Mouse (Mus musculus) small intestine, adult 2 months (tissue): ENCODE measurements at regions not wholly inside any gene's neighbourhood (a gene's known extent, or its start where the extent isn't known, plus 50 kb on each side); places are given as distances from the start of the nearest gene placed in this dataset.

Experiments
- CTCF ChIP-seq: fragments of 200-500 bp; IDR thresholded peaks from 2 replicates; pipeline ENCODE4 v1.5.1; 2012; ENCODE audit warnings: low read depth, mild to moderate bottlenecking, control low read depth, inconsistent platforms, low read length, moderate library complexity, mixed read lengths; ENCODE audit not compliant: insufficient replicate concordance, insufficient read length; ENCODE audit errors: extremely low read depth
- POLR2A ChIP-seq: fragments of 200-500 bp; IDR thresholded peaks from 2 replicates; pipeline ENCODE4 v1.6.1; 2012; ENCODE audit warnings: low read depth, mild to moderate bottlenecking, control low read depth, inconsistent platforms, low read length, moderate library complexity

DNA sequence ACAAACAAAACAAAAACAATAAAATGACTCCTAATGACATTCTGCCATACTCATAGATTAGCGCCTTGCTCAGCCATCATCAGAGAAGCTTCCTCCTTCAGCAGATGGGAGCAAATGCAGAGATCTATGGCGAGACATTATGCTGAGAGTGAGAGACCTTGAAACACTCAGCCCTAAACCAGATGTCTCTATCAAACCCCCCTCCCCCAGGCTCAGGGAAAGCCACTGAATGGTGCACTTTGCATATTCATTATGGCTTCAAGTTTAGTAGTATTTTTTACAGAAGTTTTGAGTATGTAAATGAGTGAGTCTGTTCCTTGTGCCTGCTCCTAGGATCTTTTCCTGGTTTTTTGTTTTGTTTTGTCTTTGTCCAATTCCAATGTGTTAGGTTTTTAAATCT is 73.9 kb upstream of the Dapk1 start:
- TF ChIP-seq CTCF (no peak), POLR2A (no peak)
